Mouse (Mus musculus) heart, adult 2 months (tissue): ENCODE measurements around the gene Tom1l1.

Source experiments
- CTCF ChIP-seq: fragments of 200-600 bp; IDR thresholded peaks from 2 replicates; pipeline ENCODE4 v1.8.1; 2022; ENCODE audit warnings: antibody characterized with exemption, mild to moderate bottlenecking, moderate library complexity
- EP300 ChIP-seq: fragments of 200-500 bp; IDR thresholded peaks from 2 replicates; pipeline ENCODE4 v1.6.1; 2011; ENCODE audit warnings: low read depth, low read length, control low read depth; ENCODE audit not compliant: insufficient read depth
- POLR2A ChIP-seq: fragments of 200-500 bp; IDR thresholded peaks from 2 replicates; pipeline ENCODE4 v1.6.1; 2011; ENCODE audit warnings: mild to moderate bottlenecking, low read depth, low read length, control low read depth; ENCODE audit not compliant: insufficient read depth

DNA sequence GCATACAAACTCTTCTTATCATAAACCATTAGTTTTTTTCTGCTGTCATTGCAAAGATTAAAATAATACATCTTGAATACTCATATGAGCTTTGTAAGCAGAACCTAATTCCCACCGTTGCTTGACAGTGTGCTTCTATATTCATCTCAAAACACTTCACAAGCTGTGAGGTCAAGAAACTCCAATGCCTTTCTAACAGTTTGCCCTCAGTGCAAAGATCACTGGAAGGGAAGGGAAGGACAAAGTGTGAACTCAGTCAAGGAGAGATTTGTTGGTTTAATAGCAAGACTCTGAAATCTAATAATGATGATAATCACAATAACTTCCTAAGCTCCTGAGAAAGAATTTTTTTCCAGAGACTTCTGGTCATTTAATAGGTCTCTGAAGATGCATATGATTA, 60.4 kb downstream of the Tom1l1 start:
- TF ChIP-seq POLR2A, result no peak
- TF ChIP-seq CTCF, result no peak
- no peak for TF ChIP-seq EP300
